Mouse (Mus musculus) monocyte, adult 2 months (primary cell): Measurements from ENCODE around the gene Klrg1.

Experiments used
- DNase-seq, 2 experiments: peaks; one replicate each; pipeline ENCODE4 v3.0.0; 2022; ENCODE audit warnings: low spot score in 2 of 2, low read depth in 1 of 2

The Klrg1 gene

DNA sequence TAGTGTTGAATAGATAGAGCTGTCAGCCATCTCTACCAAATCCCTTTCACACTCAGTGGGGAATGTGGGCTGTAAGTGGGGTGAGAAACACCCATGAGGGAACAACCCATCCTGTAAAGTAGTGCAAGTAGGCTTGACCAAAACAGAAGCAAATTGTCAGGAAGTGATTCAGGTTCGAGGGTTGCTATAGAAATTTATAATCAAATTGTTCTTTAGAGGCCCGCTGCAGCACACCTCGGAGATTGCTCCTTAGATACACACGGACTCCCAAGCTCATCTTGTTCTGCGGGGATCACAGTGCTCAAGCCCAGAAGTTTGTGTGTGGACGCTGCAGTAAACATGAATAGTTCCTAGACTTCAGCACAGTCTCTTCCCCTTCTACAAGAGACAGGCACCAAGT lies at the start of gene Klrg1:
Gene Klrg1, minus strand, starts transcription at position 101 of the 400 bp plus-strand sequence.
- DNase-seq = no peak

DNA sequence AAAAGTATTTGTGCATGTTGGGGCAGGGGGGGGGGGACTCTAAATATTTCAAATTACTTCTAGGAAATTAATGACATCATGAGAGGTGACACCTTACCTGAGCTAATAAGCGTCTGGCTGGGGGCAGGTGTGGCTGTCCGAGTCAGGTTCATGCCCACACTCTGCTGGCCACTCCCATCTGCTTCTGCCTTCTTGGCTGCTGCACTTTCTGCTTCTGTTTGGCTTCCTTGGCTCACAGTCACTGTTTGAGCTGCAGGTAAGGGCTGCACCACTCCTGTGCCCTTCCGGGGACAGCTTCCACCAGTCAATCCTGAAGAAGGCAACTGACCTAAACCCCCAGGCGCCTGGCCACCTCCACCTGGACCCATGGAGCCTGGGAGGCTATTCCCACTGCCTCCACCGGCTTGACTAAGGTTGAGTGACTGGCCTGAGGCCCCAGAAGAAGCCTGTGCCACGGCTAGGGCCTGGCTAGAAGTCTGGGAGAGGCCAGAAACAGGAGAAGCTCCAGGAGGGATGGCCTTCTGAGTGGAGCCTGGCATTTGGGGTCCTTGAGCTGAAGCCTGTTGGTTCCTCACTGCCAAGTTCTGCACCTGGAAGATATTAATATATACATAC lies 42.8 kb upstream of the Klrg1 start:
- no peak for DNase-seq

GRCm38 (mm10) chr6:122318726-122319125 lies 36.0 kb upstream of the Klrg1 start:
- DNase-seq = no peak

DNA sequence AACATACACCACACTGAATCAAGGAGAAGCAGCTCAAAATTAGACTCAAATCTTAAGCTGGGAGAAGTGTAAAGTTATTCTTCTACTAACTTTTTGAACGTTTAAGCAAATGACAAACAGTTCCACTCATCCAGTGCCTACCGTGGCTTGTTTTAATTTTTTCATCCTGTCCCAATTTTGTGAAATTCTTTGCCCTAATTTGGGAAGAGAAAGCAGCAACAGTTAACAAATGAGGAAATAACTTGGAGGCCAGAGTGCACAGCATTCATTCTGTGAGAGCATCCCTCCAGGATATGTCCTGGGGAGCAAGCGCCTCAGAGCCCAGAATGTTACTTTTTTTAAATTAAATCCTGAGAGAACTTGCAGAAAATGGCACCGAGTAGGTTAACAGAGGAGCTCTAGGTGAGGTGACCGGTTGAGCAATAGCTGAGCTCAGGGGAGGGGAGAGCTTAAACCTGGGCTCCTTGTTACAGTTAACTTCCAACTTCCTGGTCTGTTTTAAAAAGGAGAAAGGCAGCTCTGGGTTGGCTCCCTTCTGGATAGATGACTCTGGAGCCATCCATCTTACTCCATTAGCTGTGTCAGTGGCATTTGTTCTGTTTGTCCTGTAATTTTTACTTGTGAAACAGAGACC lies 27.6 kb upstream of the Klrg1 start:
- no peak for DNase-seq

- peak in 1 of 2 experiments; percentile 24 for DNase-seq
These were observed 26.8 kb upstream of the Klrg1 start for GRCm38 (mm10) chr6:122309446-122309960.

DNA sequence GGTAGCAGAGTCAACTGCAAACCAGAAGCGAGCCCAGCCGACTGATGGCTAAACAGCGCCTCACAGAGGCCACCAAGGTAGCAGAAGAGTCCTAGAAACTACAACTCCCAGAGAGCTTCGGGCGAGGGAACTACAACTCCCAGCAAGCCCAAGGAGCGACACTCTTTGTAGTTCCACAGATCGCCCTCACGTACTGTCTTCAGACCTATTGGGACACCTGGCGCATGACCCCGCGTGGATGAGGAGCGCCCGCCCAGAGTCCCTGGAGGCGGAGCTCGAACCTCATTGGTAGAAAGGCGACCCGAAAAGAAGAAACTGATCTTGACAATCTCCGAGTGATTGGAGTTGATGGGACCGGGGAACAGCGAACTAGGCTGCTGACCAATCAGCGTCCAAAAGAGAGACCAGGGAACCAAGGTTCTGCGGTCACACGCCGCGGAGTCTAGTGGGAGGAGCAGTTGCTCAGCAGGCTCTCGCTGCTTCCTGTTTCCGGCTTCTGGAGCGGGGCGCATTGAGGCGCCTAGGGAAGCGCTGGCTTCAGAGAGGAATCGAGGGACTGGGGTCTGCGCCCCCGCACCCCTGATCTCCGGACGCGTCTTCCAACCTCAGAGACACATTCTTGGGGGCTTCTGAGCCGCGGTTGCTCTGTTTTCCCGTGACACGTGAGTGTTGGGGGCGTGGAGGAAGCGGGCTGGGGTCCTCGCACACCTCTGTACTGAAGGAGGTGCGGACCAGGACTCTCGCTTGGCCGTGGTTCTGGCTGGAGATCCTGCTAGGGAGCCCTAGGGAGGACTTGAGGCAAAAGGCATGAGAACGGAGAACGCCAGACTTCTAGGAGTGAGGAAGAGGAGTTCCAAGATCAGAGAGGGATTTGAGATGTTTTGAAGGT lies 26.1 kb upstream of the Klrg1 start, which contains the start of gene M6pr:
Gene M6pr, plus strand, starts transcription at position 216 of the 889 bp plus-strand sequence.
- DNase-seq = peak; percentile 94 to 95

- no peak for DNase-seq
These were observed 25.4 kb upstream of the Klrg1 start for GRCm38 (mm10) chr6:122308136-122308504.

- DNase-seq = no peak
These were observed 24.0 kb upstream of the Klrg1 start for GRCm38 (mm10) chr6:122306707-122307106.

DNA sequence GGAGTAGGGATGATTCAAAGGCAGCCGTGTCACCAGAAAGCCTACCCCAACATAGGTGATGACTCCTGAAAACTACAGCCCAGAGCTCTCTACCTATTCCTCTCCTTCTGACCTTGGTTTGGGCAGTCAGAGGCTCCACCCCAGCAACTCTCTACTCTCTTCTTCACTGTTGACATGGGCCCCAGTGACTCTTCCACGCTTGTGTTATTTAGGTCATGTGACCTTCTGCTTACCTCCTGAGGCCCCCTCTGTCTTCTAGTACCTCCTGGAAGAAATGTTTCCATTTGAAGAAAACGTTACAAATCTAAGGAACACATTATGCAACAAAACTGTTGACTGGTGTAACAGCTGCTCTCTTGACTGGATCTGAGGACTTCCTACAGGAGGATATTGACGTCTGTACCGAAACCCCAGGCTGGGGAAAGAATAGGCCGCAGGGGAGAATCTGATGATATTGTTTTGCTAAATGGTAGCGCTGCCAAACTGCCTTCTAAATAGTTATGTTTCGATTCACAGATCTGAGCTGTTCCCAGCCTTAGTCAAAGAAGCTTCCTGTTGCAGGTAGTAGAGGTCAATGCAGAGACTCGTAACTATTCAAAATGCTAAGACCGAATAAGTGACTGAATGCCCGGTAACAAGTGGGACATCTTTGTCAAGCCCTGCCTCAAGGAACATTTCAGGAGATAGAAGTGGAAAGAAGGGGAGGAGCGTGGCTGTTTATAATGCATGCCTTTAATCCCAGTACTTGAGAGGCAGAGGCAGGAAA lies 22.3 kb upstream of the Klrg1 start:
- no peak for DNase-seq

DNA sequence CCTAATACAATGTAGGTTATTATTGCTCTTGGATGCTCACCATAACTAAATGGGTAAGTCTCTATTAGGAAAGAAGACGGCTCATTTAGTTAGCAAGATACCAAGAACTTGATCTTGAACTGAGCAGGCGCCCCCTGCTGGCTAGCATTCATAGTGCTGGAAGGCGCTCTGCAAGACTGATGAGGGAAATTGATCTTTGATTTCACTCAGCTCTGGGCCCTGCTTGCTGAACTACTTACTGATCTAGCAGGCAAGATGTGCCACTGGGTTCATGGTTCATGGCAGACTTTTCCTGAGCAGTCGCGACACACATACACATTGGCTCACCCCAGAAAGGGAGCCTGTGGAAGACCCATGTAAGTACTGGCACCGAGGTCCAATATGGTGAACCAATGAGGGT lies 21.7 kb upstream of the Klrg1 start:
- peak in 1 of 2 experiments; percentile 56 for DNase-seq

- no peak for DNase-seq
These were observed 20.8 kb upstream of the Klrg1 start for GRCm38 (mm10) chr6:122303526-122303925.

DNA sequence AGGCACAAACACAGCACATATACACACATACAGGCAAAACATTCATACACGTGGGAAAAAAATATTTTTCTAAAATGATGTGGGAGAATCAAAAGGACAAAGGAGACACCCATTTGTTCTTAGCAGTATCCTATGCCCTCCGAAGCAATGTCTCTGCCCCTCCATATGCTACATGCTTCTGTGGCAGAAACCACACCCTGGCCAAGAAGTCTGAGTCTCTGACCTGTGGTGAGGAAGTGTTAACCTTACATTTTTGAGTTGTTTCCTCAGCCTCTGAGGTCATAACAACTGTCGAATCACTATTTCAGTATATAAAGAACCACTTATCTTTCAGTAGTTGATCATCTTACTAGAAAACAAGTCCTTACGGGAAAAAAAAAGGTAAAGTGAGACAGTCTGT lies 20.0 kb upstream of the Klrg1 start:
- no peak for DNase-seq

DNA sequence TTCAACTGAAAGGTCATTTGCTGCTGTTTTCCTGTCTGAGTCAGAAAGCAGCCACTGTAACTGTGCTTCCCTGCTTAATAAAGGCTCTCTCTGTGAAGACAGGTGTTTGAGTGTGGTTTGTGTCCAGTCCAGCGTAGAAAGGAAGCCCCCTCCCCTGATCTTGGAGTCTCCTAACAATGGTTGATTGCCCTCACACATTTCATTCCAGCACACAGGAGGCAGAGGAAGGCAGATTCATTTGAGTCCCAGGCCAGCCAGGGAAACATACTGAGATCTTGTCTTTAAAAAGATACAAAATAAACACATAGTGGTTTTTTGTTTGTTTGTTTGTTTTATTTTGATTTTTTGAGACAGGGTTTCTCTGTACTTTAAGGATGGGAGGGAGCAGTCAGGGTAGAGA lies 19.4 kb upstream of the Klrg1 start:
- no peak for DNase-seq

- no peak for DNase-seq
These were observed 17.0 kb upstream of the Klrg1 start for GRCm38 (mm10) chr6:122299621-122300133.

DNA sequence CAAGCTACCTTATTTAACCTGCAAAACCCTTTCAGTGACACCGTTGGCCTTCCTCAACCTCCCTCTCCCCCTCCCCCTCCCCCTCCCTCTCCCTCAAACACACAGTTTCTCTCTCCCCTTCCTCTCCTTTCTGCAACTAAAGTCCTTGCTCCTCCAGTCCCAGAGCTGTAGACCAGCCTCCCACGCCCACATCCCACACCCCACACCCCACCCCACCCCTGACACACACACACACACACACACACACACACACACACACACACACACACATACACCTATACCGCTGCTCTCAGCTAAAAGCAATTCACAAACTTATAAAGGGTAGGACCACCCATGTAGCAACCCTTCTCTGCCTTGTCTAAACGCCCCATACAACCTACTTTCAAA lies 15.5 kb upstream of the Klrg1 start:
- no peak for DNase-seq

- no peak for DNase-seq
These were observed 14.9 kb upstream of the Klrg1 start for GRCm38 (mm10) chr6:122297279-122298222.

DNA sequence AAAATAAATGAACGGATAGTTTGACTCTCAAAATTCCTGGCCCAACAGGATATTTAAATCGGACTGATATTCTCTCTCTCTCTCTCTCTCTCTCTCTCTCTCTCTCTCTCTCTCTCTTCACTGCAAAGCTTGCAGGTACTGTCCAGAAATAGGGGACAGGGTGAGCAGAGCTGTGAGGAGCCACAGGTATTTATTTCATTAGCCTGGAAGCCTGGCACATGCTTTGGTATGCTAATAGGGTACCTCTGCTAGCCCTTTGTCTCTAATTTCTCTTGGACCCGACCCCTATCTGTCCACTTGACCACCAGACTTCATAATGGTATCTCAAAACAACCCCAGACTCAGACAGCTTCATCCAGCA lies 14.2 kb upstream of the Klrg1 start:
- DNase-seq = no peak

- no peak for DNase-seq
These were observed 12.6 kb upstream of the Klrg1 start for GRCm38 (mm10) chr6:122295242-122295641.

DNA sequence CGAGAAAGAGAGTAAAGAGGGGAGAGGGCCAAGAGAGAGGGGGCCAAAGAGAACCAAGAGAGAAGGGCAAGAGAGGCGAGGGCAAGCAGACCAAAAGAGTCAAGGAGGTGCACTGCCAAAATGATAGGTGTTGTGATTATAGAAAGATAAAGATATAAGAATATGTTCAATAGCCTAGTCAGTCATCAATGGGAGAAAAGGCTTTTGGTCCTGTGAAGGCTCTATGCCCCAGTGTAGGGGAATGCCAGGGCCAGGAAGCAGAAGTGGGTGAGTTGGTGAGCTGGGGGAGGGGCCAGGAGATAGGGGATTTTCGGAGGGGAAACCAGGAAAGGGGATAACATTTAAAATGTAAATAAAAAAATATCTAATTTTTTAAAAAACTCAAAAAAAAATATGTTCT lies 11.6 kb upstream of the Klrg1 start:
- no peak for DNase-seq

DNA sequence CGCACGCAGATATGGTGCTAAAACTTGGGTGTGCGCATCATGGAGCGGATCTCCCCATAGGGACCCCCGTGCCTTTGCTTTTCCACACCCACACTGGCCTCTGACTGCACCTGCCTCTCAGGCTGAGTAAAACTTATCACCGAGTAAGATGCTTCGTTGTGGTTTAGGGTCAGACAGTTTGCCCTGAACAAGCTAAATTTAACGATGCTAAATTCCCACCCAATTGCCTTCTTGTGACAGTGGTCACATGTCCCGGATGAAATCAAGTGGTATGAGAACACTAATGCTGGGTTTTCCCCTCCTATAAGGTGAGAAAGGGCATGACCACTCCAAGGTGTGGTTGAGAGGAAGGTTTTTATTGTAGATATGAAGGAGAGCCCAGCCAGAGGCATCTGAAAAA lies 11.1 kb upstream of the Klrg1 start:
- DNase-seq = no peak
